Mouse (Mus musculus): Measurements from ENCODE around the gene Gpr179.

Gpr179 gene

GRCm38 (mm10) chr11:97285852-97286775 lies 65.8 kb downstream of the Gpr179 start:
- no peak for DNase-seq (ENCODE audit: low read depth)

- no peak for DNase-seq (ENCODE audit: low read depth)
These were observed 67.0 kb downstream of the Gpr179 start for GRCm38 (mm10) chr11:97284854-97285253.

DNA sequence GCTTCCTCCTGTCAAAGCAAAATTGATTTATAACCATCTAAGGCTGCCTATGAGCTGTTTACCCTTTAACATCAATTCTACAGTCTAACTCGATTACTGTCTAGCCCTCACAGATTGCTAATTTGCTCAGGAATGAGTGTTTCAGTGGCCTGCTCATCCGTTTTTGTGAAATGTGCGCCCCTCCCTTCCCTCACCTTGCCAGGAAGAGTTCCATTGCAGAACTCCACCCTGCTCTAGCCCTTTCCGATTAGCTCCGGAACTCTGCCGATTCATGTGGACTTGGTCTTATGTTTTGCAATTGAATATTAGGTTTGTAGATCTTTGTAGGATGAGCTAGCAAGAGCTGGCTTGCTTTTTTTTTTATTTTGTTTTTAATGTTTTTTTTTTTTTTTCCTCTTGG lies 69.7 kb downstream of the Gpr179 start:
- no peak for DNase-seq (ENCODE audit: low read depth)

Measured in naive thymus-derived CD4-positive, alpha-beta T cell, adult 2 months (primary cell).